Mouse (Mus musculus): ENCODE measurements around the gene Tada2b. TPM values are rescaled to one million over a fixed set of nuclear protein-coding genes. Genes with fewer than 3 reads are reported as not detected.

Gene Tada2b
- 2.1 TPM in 2 replicates for polyA plus RNA-seq (2015; fragmentation: Nextera tagmentation; extraction: Ambion mirVana)

GRCm38 (mm10) chr5:36484171-36484990 is at the start of gene Tada2b, which contains the start of gene Ccdc96:
Gene Tada2b, minus strand, starts transcription at chr5:36484285.
Gene Ccdc96, plus strand, starts transcription at chr5:36484588.
- Histone ChIP-seq H3K4me1 (peaks cover 28% of the 10 kb centered on the region), H3K4me3 (peak within 1 kb of the TSS; percentile 92), H3K9ac (peak within 1 kb of the TSS; percentile 69), H3K9me3 (no peaks in the 10 kb centered on the region), H3K27ac (peak within 1 kb of the TSS; percentile 77), H3K27me3 (peaks cover 27% of the 10 kb centered on the region), H3K4me2 (peak within 1 kb of the TSS; percentile 87), H3K36me3 (no peaks in the 10 kb centered on the region)
- 1% methylated on average over 93 of the region's 97 CpGs for WGBS
- peak; percentile 99 for ATAC-seq (ENCODE audit: insufficient number of reproducible peaks, low FRiP score, low TSS enrichment, low read depth)

- Histone ChIP-seq H3K4me3 (peak overlapping the region; percentile 95), H3K4me1 (peaks cover 21% of the 10 kb centered on the region), H3K27ac (peak overlapping the region; percentile 84), H3K9ac (peak overlapping the region; percentile 90), H3K36me3 (no peaks in the 10 kb centered on the region), H3K9me3 (no peaks in the 10 kb centered on the region), H3K4me2 (peak overlapping the region; percentile 74), H3K27me3 (no peaks in the 10 kb centered on the region)
- under 1% methylated on average over 28 of the region's 28 CpGs for WGBS
- peak; percentile 95 for ATAC-seq (ENCODE audit: insufficient number of reproducible peaks, low FRiP score, low TSS enrichment, low read depth)
Measured at GRCm38 (mm10) chr5:36530129-36530751, 46.2 kb upstream of the Tada2b start.

GRCm38 (mm10) chr5:36529698-36530097 is 45.6 kb upstream of the Tada2b start:
- Histone ChIP-seq H3K27me3 (no peaks in the 10 kb centered on the region), H3K4me3 (peak overlapping the region; percentile 95), H3K9me3 (no peaks in the 10 kb centered on the region), H3K27ac (peak overlapping the region; percentile 84), H3K9ac (peak overlapping the region; percentile 90), H3K4me2 (peak overlapping the region; percentile 74), H3K4me1 (peaks cover 21% of the 10 kb centered on the region), H3K36me3 (0 out of 2 replicates have a peak, but pooled peaks cover 2% of the 10 kb centered on the region)
- WGBS, result 5% methylated on average over 5 of the region's 5 CpGs
- no peak for ATAC-seq (ENCODE audit: insufficient number of reproducible peaks, low FRiP score, low TSS enrichment, low read depth)

GRCm38 (mm10) chr5:36526921-36527320 is 42.8 kb upstream of the Tada2b start:
- Histone ChIP-seq H3K4me2 (no peak overlapping the region), H3K36me3 (peaks cover 13% of the 10 kb centered on the region), H3K27me3 (no peaks in the 10 kb centered on the region), H3K4me1 (peaks cover 21% of the 10 kb centered on the region), H3K9ac (no peak overlapping the region), H3K27ac (no peak overlapping the region), H3K9me3 (no peaks in the 10 kb centered on the region), H3K4me3 (no peak overlapping the region)
- no peak for ATAC-seq (ENCODE audit: insufficient number of reproducible peaks, low FRiP score, low TSS enrichment, low read depth)
- 78% methylated on average over 2 of the region's 2 CpGs for WGBS

- no peaks in the 10 kb centered on the region for H3K27me3 ChIP-seq
- H3K9ac ChIP-seq, result no peak overlapping the region
- H3K4me1 ChIP-seq, result peaks cover 21% of the 10 kb centered on the region
- H3K4me2 ChIP-seq, result no peak overlapping the region
- no peaks in the 10 kb centered on the region for H3K9me3 ChIP-seq
- no peak overlapping the region for H3K27ac ChIP-seq
- H3K4me3 ChIP-seq, result no peak overlapping the region
- no peak for ATAC-seq (ENCODE audit: insufficient number of reproducible peaks, low FRiP score, low TSS enrichment, low read depth)
- 72% methylated on average over 5 of the region's 5 CpGs for WGBS
- peaks cover 20% of the 10 kb centered on the region for H3K36me3 ChIP-seq
Measured at GRCm38 (mm10) chr5:36526274-36526673, 42.2 kb upstream of the Tada2b start.

- Histone ChIP-seq H3K9me3 (no peaks in the 10 kb centered on the region), H3K36me3 (peaks cover 29% of the 10 kb centered on the region), H3K27ac (no peak overlapping the region), H3K4me3 (no peak overlapping the region), H3K27me3 (no peaks in the 10 kb centered on the region), H3K4me2 (no peak overlapping the region), H3K9ac (no peak overlapping the region), H3K4me1 (peaks cover 17% of the 10 kb centered on the region)
- 75% methylated on average over 2 of the region's 2 CpGs for WGBS
- no peak for ATAC-seq (ENCODE audit: insufficient number of reproducible peaks, low FRiP score, low TSS enrichment, low read depth)
Measured at GRCm38 (mm10) chr5:36525216-36525615, 41.1 kb upstream of the Tada2b start.

- H3K36me3 ChIP-seq, result peaks cover 48% of the 10 kb centered on the region
- no peak overlapping the region for H3K9ac ChIP-seq
- no peaks in the 10 kb centered on the region for H3K9me3 ChIP-seq
- H3K27me3 ChIP-seq, result no peaks in the 10 kb centered on the region
- WGBS, result 75% methylated on average over 5 of the region's 5 CpGs
- peaks cover 3% of the 10 kb centered on the region; the same call in 1 of the 2 replicates for H3K4me1 ChIP-seq
- no peak overlapping the region for H3K4me2 ChIP-seq
- H3K4me3 ChIP-seq, result no peak overlapping the region
- H3K27ac ChIP-seq, result no peak overlapping the region
- no peak for ATAC-seq (ENCODE audit: insufficient number of reproducible peaks, low FRiP score, low TSS enrichment, low read depth)
Measured at GRCm38 (mm10) chr5:36523219-36523703, 39.2 kb upstream of the Tada2b start.

GRCm38 (mm10) chr5:36522782-36523181 is 38.7 kb upstream of the Tada2b start:
- H3K36me3 ChIP-seq, result peaks cover 52% of the 10 kb centered on the region
- H3K27me3 ChIP-seq, result no peaks in the 10 kb centered on the region
- H3K4me3 ChIP-seq, result no peak overlapping the region
- H3K4me2 ChIP-seq, result no peak overlapping the region
- H3K4me1 ChIP-seq, result no peaks in the 10 kb centered on the region
- no peak overlapping the region for H3K9ac ChIP-seq
- H3K9me3 ChIP-seq, result no peaks in the 10 kb centered on the region
- 71% methylated on average over 2 of the region's 2 CpGs for WGBS
- ATAC-seq (ENCODE audit: insufficient number of reproducible peaks, low FRiP score, low TSS enrichment, low read depth), result no peak
- no peak overlapping the region for H3K27ac ChIP-seq

- Histone ChIP-seq H3K4me3 (no peak overlapping the region), H3K36me3 (peaks cover 81% of the 10 kb centered on the region), H3K27ac (no peak overlapping the region), H3K27me3 (no peaks in the 10 kb centered on the region), H3K4me1 (no peaks in the 10 kb centered on the region), H3K9me3 (no peaks in the 10 kb centered on the region), H3K4me2 (no peak overlapping the region), H3K9ac (no peak overlapping the region)
- WGBS, result 74% methylated on average over 3 of the region's 3 CpGs
- ATAC-seq (ENCODE audit: insufficient number of reproducible peaks, low FRiP score, low TSS enrichment, low read depth), result no peak
Measured at GRCm38 (mm10) chr5:36519751-36520150, 35.7 kb upstream of the Tada2b start.

GRCm38 (mm10) chr5:36517596-36517995 is 33.5 kb upstream of the Tada2b start:
- ATAC-seq (ENCODE audit: insufficient number of reproducible peaks, low FRiP score, low TSS enrichment, low read depth), result no peak
- Histone ChIP-seq H3K36me3 (peaks cover 91% of the 10 kb centered on the region), H3K27ac (no peak overlapping the region), H3K4me3 (no peak overlapping the region), H3K9ac (no peak overlapping the region), H3K27me3 (no peaks in the 10 kb centered on the region), H3K4me1 (no peaks in the 10 kb centered on the region), H3K9me3 (no peaks in the 10 kb centered on the region), H3K4me2 (no peak overlapping the region)
- 72% methylated on average over 3 of the region's 3 CpGs for WGBS

GRCm38 (mm10) chr5:36515558-36515957 is 31.5 kb upstream of the Tada2b start:
- peaks cover 92% of the 10 kb centered on the region for H3K36me3 ChIP-seq
- H3K4me1 ChIP-seq, result no peaks in the 10 kb centered on the region
- H3K9me3 ChIP-seq, result no peaks in the 10 kb centered on the region
- H3K27me3 ChIP-seq, result no peaks in the 10 kb centered on the region
- H3K4me3 ChIP-seq, result no peak overlapping the region
- no peak overlapping the region for H3K27ac ChIP-seq
- 85% methylated on average over 5 of the region's 5 CpGs for WGBS
- no peak overlapping the region for H3K4me2 ChIP-seq
- H3K9ac ChIP-seq, result no peak overlapping the region
- ATAC-seq (ENCODE audit: insufficient number of reproducible peaks, low FRiP score, low TSS enrichment, low read depth), result no peak

GRCm38 (mm10) chr5:36515126-36515525 is 31.0 kb upstream of the Tada2b start:
- Histone ChIP-seq H3K4me2 (no peak overlapping the region), H3K4me3 (no peak overlapping the region), H3K36me3 (peaks cover 91% of the 10 kb centered on the region), H3K4me1 (no peaks in the 10 kb centered on the region), H3K27me3 (no peaks in the 10 kb centered on the region), H3K27ac (no peak overlapping the region), H3K9me3 (no peaks in the 10 kb centered on the region), H3K9ac (no peak overlapping the region)
- ATAC-seq (ENCODE audit: insufficient number of reproducible peaks, low FRiP score, low TSS enrichment, low read depth), result no peak
- WGBS, result 91% methylated on average over 1 of the region's 1 CpGs

Measured in limb, embryonic 15.5 days (tissue).